11 mouse cellular contexts compared by ENCODE assay signal in genomic region chr11:53764581-53764980, GRCm38 (mm10). TPM values are rescaled to one million over a fixed set of nuclear protein-coding genes. Genes with fewer than 3 reads are reported as not detected.
DNase-seq lines count a peak whose midpoint lies in the region; ATAC-seq and TF ChIP-seq lines count a peak whose summit lies in the region.
"Had no signal": no experiment of that assay in that cellular context is flagged by ENCODE, and none has a peak within 500 bp of the region (broad histone marks: within the 10 kb centered on the region; RNA-seq: fewer than 3 reads in every experiment).

No protein-coding gene starts in this region.

- H3K9me3 ChIP-seq in stomach, embryonic 15.5 days, result no peaks in the 10 kb centered on the region
- H3K9me3 ChIP-seq: embryonic facial prominence, embryonic 12.5 days; hindbrain, embryonic 13.5 days had no signal

- peaks cover 15% of the 10 kb centered on the region for H3K4me1 ChIP-seq in kidney, adult 2 months (ENCODE audit: control insufficient read depth, insufficient read depth, low read length)
- H3K4me1 ChIP-seq in spleen, adult 2 months (ENCODE audit: control insufficient read depth, insufficient read depth, insufficient read length), result peaks cover 13% of the 10 kb centered on the region; the same call in 1 of the 2 replicates
- peaks cover 44% of the 10 kb centered on the region for H3K4me1 ChIP-seq in stomach, embryonic 15.5 days

- TF ChIP-seq CTCF in kidney, adult 2 months (conservative IDR thresholded peaks at IDR 0.05; ENCODE audit: insufficient read depth, insufficient read length, low read depth, low read length), result no peak
- TF ChIP-seq CTCF in spleen, adult 2 months (IDR thresholded peaks at IDR 0.05; ENCODE audit: extremely low read depth, insufficient read depth, insufficient read length, insufficient replicate concordance), result no peak

- H3K4me2 ChIP-seq in stomach, embryonic 15.5 days, result no peak overlapping the region

- DNase-seq in CD4-positive, CD25-positive, alpha-beta regulatory T cell, adult 2 months (ENCODE audit: low read depth, low spot score), result peak; percentile 14
- no peak for DNase-seq in kidney, adult 2 months
- no peak for DNase-seq in kidney, postnatal 14 days
- DNase-seq in spleen, adult 2 months (ENCODE audit: low read depth in 1 of 2, low spot score in 2 of 2), result no peak
- no peak for DNase-seq in spleen, postnatal 14 days (ENCODE audit: low spot score in 2 of 2)
- DNase-seq in embryo, embryonic 10 days (ENCODE audit: low spot score), result no peak

- peak overlapping the region; percentile 95 for H3K27ac ChIP-seq in kidney, adult 2 months (ENCODE audit: insufficient read depth, low read depth, low read length)
- peak overlapping the region; percentile 99; the same call in 1 of the 2 replicates for H3K27ac ChIP-seq in spleen, adult 2 months (ENCODE audit: insufficient read depth, low read length)
- peak overlapping the region; percentile 97 for H3K27ac ChIP-seq in stomach, embryonic 15.5 days
- H3K27ac ChIP-seq: hindbrain, embryonic 13.5 days had no signal

- no peak overlapping the region for H3K9ac ChIP-seq in stomach, embryonic 15.5 days

- WGBS in kidney, adult 2 months, result 77% methylated on average over 5 of the region's 5 CpGs
- 92% methylated on average over 5 of the region's 5 CpGs for WGBS in spleen, adult 2 months
- 60% methylated on average over 5 of the region's 5 CpGs for WGBS in stomach, embryonic 15.5 days

- no peak for ATAC-seq in CD4-positive, CD25-positive, alpha-beta regulatory T cell, adult 4 months
- no peak for ATAC-seq in stomach, embryonic 15.5 days (ENCODE audit: insufficient read depth, low FRiP score, low read depth)

- TF ChIP-seq POLR2A in kidney, adult 2 months (IDR thresholded peaks at IDR 0.05; ENCODE audit: low read depth, low read length), result no peak
- no peak for TF ChIP-seq POLR2A in spleen, adult 2 months (IDR thresholded peaks at IDR 0.05; ENCODE audit: low read depth, low read length)

- H3K4me3 ChIP-seq in kidney, adult 2 months (ENCODE audit: insufficient read depth, low read depth, low read length), result no peak overlapping the region
- no peak overlapping the region for H3K4me3 ChIP-seq in spleen, adult 2 months (ENCODE audit: extremely low read depth, insufficient read depth, insufficient read length)
- no peak overlapping the region for H3K4me3 ChIP-seq in stomach, embryonic 15.5 days (replicated peaks)

- H3K36me3 ChIP-seq in kidney, adult 2 months (ENCODE audit: control insufficient read depth, insufficient read depth, low read length), result no peaks in the 10 kb centered on the region
- no peaks in the 10 kb centered on the region for H3K36me3 ChIP-seq in spleen, adult 2 months (ENCODE audit: control insufficient read depth, insufficient read depth, low read length)
- no peaks in the 10 kb centered on the region for H3K36me3 ChIP-seq in stomach, embryonic 15.5 days
- H3K36me3 ChIP-seq: embryonic facial prominence, embryonic 12.5 days; hindbrain, embryonic 13.5 days had no signal

- H3K27me3 ChIP-seq in kidney, adult 2 months (replicated peaks; ENCODE audit: control insufficient read depth, insufficient read depth, low read length), result no peaks in the 10 kb centered on the region
- no peaks in the 10 kb centered on the region for H3K27me3 ChIP-seq in spleen, adult 2 months (ENCODE audit: control insufficient read depth, insufficient read depth, low read length)
- H3K27me3 ChIP-seq in stomach, embryonic 15.5 days (replicated peaks), result no peaks in the 10 kb centered on the region

RNA-seq across cellular contexts. Expression of gene Irf1, which starts 5.2 kb away (rescaled TPM):
- 100 to 1,000 TPM; 310 to 397 TPM for polyA plus RNA-seq in CD4-positive, CD25-positive, alpha-beta regulatory T cell, adult 4 months (2017; shearing (Covaris generic))
- 31.5 and 35.5 TPM in 2 replicates for polyA plus RNA-seq in kidney, adult 2 months (2012; rRNA removed)
- 111 and 222 TPM in 2 replicates for polyA plus RNA-seq in spleen, adult 2 months (2012; rRNA removed)
- polyA plus RNA-seq in stomach, embryonic 15.5 days (2015; fragmentation: Nextera tagmentation; extraction: Ambion mirVana), result 27.6 and 27.9 TPM in 2 replicates

RNA-seq across cellular contexts. Expression of gene Gm17334, which starts 8.4 kb away (rescaled TPM):
- 1 to 10 TPM; 6.1 to 9.8 TPM for polyA plus RNA-seq in CD4-positive, CD25-positive, alpha-beta regulatory T cell, adult 4 months (2017; shearing (Covaris generic))
- 0.91 and 1.1 TPM in 2 replicates for polyA plus RNA-seq in kidney, adult 2 months (2012; rRNA removed)
- 1.2 TPM in 2 replicates for polyA plus RNA-seq in spleen, adult 2 months (2012; rRNA removed)
- 0.19 and 0.24 TPM in 2 replicates for polyA plus RNA-seq in stomach, embryonic 15.5 days (2015; fragmentation: Nextera tagmentation; extraction: Ambion mirVana)
- polyA plus RNA-seq: embryonic facial prominence, embryonic 12.5 days; hindbrain, embryonic 13.5 days had no signal

RNA-seq across cellular contexts. Expression of gene Il5, which starts 44.0 kb away (rescaled TPM):
- not detected for polyA plus RNA-seq in CD4-positive, CD25-positive, alpha-beta regulatory T cell, adult 4 months (2017; shearing (Covaris generic))
- polyA plus RNA-seq in kidney, adult 2 months (2012; rRNA removed), result 0.08 TPM in 1 of 2 replicates, not detected in the other
- not detected in 2 replicates for polyA plus RNA-seq in spleen, adult 2 months (2012; rRNA removed)
- not detected in 2 replicates for polyA plus RNA-seq in stomach, embryonic 15.5 days (2015; fragmentation: Nextera tagmentation; extraction: Ambion mirVana)
- polyA plus RNA-seq: embryonic facial prominence, embryonic 12.5 days; hindbrain, embryonic 13.5 days; liver, embryonic 16.5 days had no signal

RNA-seq across cellular contexts. Expression of gene Rad50, which starts 57.5 kb away (rescaled TPM):
- 10 to 100 TPM; 47.8 to 50.7 TPM for polyA plus RNA-seq in CD4-positive, CD25-positive, alpha-beta regulatory T cell, adult 4 months (2017; shearing (Covaris generic))
- polyA plus RNA-seq in kidney, adult 2 months (2012; rRNA removed), result 3.0 and 4.0 TPM in 2 replicates
- polyA plus RNA-seq in spleen, adult 2 months (2012; rRNA removed), result 4.1 and 4.2 TPM in 2 replicates
- polyA plus RNA-seq in stomach, embryonic 15.5 days (2015; fragmentation: Nextera tagmentation; extraction: Ambion mirVana), result 28.9 and 29.5 TPM in 2 replicates
